Mouse (Mus musculus) inflammation-experienced regulatory T-cells, adult 16 weeks (primary cell): Measurements from ENCODE around the gene Mcpt9. TPM values are rescaled to one million over a fixed set of nuclear protein-coding genes. Genes with fewer than 3 reads are reported as not detected.

Experiments used
- polyA plus RNA-seq: library from polyadenylated mRNA; unstranded; fragments of 100-300 nt; shearing (Covaris generic); gene quantifications from one replicate; pipeline ENCODE4 v1.2.1, GENCODE M21; 2017

Mcpt9 gene
- not detected for polyA plus RNA-seq

GRCm38 (mm10) chr14:56030395-56030794, at the start of gene Mcpt9:
Mcpt9 (minus strand) TSS chr14:56030495.

GRCm38 (mm10) chr14:56062213-56062612, 31.9 kb upstream of the Mcpt9 start, which contains the start of gene Mcpt4:
Mcpt4 (minus strand) TSS chr14:56062313.

GRCm38 (mm10) chr14:56041792-56042191, 11.5 kb upstream of the Mcpt9 start, which contains the start of gene Mcpt2:
Mcpt2 (plus strand) TSS chr14:56042041.

GRCm38 (mm10) chr14:56017671-56018070, 12.6 kb downstream of the Mcpt9 start, which contains the start of gene Mcpt1:
Mcpt1 (plus strand) TSS chr14:56017971.

Other genes starting within 250 kb of the Mcpt9 start
- gene Adcy4, start 246.4 kb downstream of the Mcpt9 start, polyA plus RNA-seq = 0.56 TPM
- gene Ripk3, start 241.6 kb downstream of the Mcpt9 start, polyA plus RNA-seq = 85.5 TPM
- gene Nfatc4, start 207.4 kb downstream of the Mcpt9 start, polyA plus RNA-seq = not detected
- gene Nynrin, start 176.5 kb downstream of the Mcpt9 start, polyA plus RNA-seq = 1.4 TPM
- gene Cbln3, start 146.1 kb downstream of the Mcpt9 start, polyA plus RNA-seq = 0.13 TPM
- 131 TPM for gene Khnyn, start 145.5 kb downstream of the Mcpt9 start, polyA plus RNA-seq
- 79.0 TPM for gene Sdr39u1, start 130.2 kb downstream of the Mcpt9 start, polyA plus RNA-seq
- not detected for gene Cma1, start 85.8 kb downstream of the Mcpt9 start, polyA plus RNA-seq
- gene Cma2, start 79.5 kb downstream of the Mcpt9 start, polyA plus RNA-seq = not detected
- gene Mcpt1, start 12.5 kb downstream of the Mcpt9 start, polyA plus RNA-seq = not detected
- gene Mcpt2, start 11.5 kb upstream of the Mcpt9 start, polyA plus RNA-seq = not detected
- not detected for gene Mcpt4, start 31.8 kb upstream of the Mcpt9 start, polyA plus RNA-seq
- gene Mcpt8, start 54.8 kb upstream of the Mcpt9 start, polyA plus RNA-seq = not detected
- not detected for gene Ctsg, start 72.1 kb upstream of the Mcpt9 start, polyA plus RNA-seq
- gene Gzme, start 90.1 kb upstream of the Mcpt9 start, polyA plus RNA-seq = not detected
- not detected for gene Gzmd, start 102.1 kb upstream of the Mcpt9 start, polyA plus RNA-seq
- not detected for gene Gzmg, start 129.1 kb upstream of the Mcpt9 start, polyA plus RNA-seq
- not detected for gene Gzmn, start 144.1 kb upstream of the Mcpt9 start, polyA plus RNA-seq
- gene Gzmf, start 180.9 kb upstream of the Mcpt9 start, polyA plus RNA-seq = not detected
- 3.2 TPM for gene Gzmc, start 204.2 kb upstream of the Mcpt9 start, polyA plus RNA-seq
- 14.5 TPM for gene Gzmb, start 231.8 kb upstream of the Mcpt9 start, polyA plus RNA-seq